Mouse (Mus musculus) liver, embryonic 11.5 days (tissue): ENCODE measurements around the gene Snx12. TPM values are rescaled to one million over a fixed set of nuclear protein-coding genes. Genes with fewer than 3 reads are reported as not detected.

Experiments
- polyA plus RNA-seq: library from polyadenylated mRNA; unstranded; fragments of >200 nt; fragmentation: Nextera tagmentation; extraction: Ambion mirVana; gene quantifications from 2 replicates; pipeline ENCODE4 v1.2.1, GENCODE M21; 2014

The Snx12 gene
- polyA plus RNA-seq, 1 experiment from 2014 or later, result 33.1 TPM

Other genes with a start within 250 kb of the Snx12 start
- gene Tex11, start 162.9 kb downstream of the Snx12 start, polyA plus RNA-seq, result 0.10 TPM in 1 of 2 replicates, not detected in the other
- 2.9 and 4.0 TPM in 2 replicates for gene Slc7a3, start 136.5 kb downstream of the Snx12 start, polyA plus RNA-seq
- 2.0 and 2.5 TPM in 2 replicates for gene Foxo4, start 32.0 kb upstream of the Snx12 start, polyA plus RNA-seq
- not detected in 2 replicates for gene Gm614, start 41.4 kb upstream of the Snx12 start, polyA plus RNA-seq
- 16.9 and 19.8 TPM in 2 replicates for gene Il2rg, start 45.7 kb upstream of the Snx12 start, polyA plus RNA-seq
- not detected in 2 replicates for gene Gm20489, start 46.5 kb upstream of the Snx12 start, polyA plus RNA-seq
- 36.5 and 41.1 TPM in 2 replicates for gene Med12, start 51.5 kb upstream of the Snx12 start, polyA plus RNA-seq
- 0.51 and 0.59 TPM in 2 replicates for gene Nlgn3, start 76.6 kb upstream of the Snx12 start, polyA plus RNA-seq
- gene Gjb1, start 153.8 kb upstream of the Snx12 start, polyA plus RNA-seq, result 33.6 and 34.5 TPM in 2 replicates
- 14.6 and 14.8 TPM in 2 replicates for gene Zmym3, start 198.3 kb upstream of the Snx12 start, polyA plus RNA-seq
- gene Nono, start 206.8 kb upstream of the Snx12 start, polyA plus RNA-seq, result 349 and 361 TPM in 2 replicates
- gene Itgb1bp2, start 226.5 kb upstream of the Snx12 start, polyA plus RNA-seq, result 1.6 and 2.9 TPM in 2 replicates